Mouse (Mus musculus): ENCODE results near the gene Tnfrsf18. TPM values are rescaled to one million over a fixed set of nuclear protein-coding genes. Genes with fewer than 3 reads are reported as not detected.

The Tnfrsf18 gene
- total RNA-seq, 2 experiments from 2014 or later, result not detected

DNA sequence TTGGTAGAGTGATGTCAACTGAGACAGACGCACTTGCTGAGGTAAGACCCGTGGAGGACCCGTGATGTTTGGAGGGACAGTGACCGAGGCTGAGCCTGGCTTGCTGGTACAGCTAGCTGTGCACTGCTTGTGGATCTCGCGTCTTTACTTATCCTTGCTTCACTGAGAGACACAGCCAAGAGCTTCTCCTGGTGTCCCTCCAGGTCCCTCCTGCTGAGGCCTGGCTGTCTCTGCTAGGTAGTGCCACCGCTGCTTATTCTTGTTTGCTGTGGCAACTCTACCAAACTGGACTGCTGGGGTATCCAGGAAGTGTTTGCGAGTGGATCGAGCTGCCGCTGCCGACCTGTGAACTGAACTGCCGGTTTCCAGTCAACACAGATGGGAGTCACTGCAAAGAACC is 6.2 kb upstream of the Tnfrsf18 start:
- TF ChIP-seq CTCF (IDR thresholded peaks at IDR 0.05), result no peak
- Histone ChIP-seq H3K27ac (peak overlapping the region; percentile 28; the same call in 1 of the 2 replicates), H3K4me3 (no peak overlapping the region)
- DNase-seq, result peak; percentile 73
- intact Hi-C loops (cut with DNase I), result loop anchor here (2.0 kb wide), 1 partner anchor 25 kb away; no protein-coding TSS in a partner anchor

DNA sequence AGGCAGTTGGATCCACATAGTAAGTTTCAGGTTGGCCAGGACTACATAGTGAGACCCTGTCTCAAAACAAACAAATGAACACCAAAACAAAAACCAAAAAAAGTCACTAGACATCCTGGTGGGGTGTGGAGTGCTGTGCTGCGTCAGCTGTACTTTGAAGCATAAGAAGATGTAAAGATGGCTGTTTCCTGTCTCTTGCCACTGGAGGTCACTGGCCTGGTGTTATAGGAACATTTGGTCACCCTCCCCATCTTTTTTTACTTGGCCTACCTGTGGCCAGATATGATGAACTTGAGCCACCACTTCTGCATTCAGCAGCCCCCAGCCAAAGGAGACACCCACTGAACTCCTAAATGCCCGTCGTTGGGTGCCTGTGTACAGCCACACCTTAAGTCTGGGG is 4.6 kb upstream of the Tnfrsf18 start:
- DNase-seq, result no peak
- H3K4me3 ChIP-seq, result no peak overlapping the region
- intact Hi-C loops (cut with DNase I), result loop anchor here (2.0 kb wide), 1 partner anchor 27 kb away; no protein-coding TSS in a partner anchor
- no peak overlapping the region for H3K27ac ChIP-seq
- no peak for TF ChIP-seq CTCF (IDR thresholded peaks at IDR 0.05)

DNA sequence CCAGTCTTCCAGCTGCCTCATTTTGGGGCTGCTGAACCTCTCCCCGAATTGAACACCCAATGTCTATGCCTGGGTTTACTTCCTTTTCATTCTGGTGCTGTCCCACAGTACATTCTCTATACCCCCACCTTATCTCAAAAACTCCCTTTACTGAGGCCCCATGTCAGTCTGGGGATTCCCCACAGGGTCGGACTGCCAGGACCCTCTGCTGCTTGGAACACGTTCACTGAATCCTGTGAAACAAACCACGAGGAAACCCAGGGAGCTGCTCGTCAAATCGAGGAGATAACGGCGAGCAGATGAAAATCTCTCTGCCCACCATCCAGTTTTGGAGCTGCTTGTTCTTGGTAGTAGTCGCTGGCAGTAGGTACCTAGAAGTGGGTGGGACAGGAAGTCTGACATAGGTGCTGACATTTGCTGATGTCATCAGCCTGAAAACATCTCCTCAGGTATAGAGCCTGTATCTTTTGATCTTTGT is 4.0 kb upstream of the Tnfrsf18 start:
- intact Hi-C loops (cut with DNase I), result loop anchor here (2.0 kb wide), 1 partner anchor 27 kb away; no protein-coding TSS in a partner anchor
- Histone ChIP-seq H3K4me3 (no peak overlapping the region), H3K27ac (no peak overlapping the region)
- DNase-seq, result peak; percentile 10
- TF ChIP-seq CTCF (IDR thresholded peaks at IDR 0.05), result no peak

DNA sequence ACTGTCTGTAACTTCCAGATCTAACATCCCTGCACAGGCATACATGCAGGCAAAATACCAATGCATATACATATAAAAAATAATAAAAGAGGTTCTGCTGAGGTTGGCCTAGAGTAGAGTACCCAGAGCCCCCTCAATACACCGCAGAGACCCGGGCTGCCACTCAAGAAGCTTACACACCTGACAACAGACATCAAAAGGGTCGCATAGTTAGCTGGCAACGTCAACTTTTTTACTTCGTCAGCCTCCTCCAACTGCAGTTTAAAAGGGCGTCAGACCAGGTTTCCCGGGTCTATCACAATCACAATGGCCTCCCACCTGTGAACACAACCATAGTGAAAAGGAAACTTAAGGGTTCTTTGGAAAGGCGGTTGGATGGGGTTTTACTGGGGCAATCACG is 2.4 kb upstream of the Tnfrsf18 start:
- intact Hi-C loops (cut with DNase I), result no loop called here

DNA sequence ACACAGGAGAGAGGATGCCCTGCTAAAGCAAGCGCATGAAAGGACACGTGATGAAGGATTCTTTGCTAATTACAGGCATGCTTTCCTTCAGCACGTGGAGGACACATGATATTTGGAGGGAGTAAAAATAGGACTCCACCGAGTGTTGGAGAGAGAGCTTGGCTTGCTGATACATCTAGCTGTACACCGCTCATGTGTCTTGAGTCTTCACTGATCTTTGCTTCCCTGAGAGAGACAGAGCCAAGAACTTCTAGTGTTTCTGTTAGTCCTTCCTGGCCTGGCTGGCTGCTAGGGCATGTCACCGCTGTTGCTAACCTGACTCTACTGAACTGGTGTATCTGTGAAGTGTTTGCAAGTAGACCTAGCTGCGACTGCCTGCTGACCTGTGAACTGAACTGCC is 1.8 kb upstream of the Tnfrsf18 start:
- no peak overlapping the region for H3K4me3 ChIP-seq
- intact Hi-C loops (cut with DNase I), result loop anchor here (1.0 kb wide), 1 partner anchor 32 kb away; the partner anchor contains the start of genes B3galt6 and Sdf4
- peak overlapping the region; percentile 87 for H3K27ac ChIP-seq
- peak; percentile 75 for DNase-seq
- no peak for TF ChIP-seq CTCF (IDR thresholded peaks at IDR 0.05)

More for the DNA sequence above, 2.4 kb upstream of the Tnfrsf18 start:
- H3K27ac ChIP-seq, result peak overlapping the region; percentile 87
- no peak for TF ChIP-seq CTCF (IDR thresholded peaks at IDR 0.05)
- DNase-seq, result peak; percentile 7
- H3K4me3 ChIP-seq, result no peak overlapping the region

DNA sequence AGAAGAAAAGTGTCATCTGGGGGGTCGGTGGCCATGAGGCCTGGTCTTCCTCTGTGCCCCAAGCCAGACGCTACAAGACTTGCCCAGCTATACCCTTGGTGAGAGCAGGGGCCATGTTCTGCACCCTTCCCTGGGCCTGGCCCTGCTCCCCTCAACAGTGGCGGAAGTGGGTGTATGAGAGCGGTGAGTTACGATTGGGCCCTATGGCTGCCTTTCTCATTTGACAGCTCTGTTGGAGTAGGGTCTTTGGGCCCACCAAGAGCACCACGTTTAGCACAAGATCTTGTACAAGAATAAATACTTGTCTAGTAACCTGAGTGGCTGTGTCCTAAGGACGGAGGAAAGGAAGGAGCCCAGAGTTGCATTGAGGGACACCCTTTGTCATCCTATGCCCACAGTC is 2.6 kb downstream of the Tnfrsf18 start:
- no peak overlapping the region for H3K4me3 ChIP-seq
- no peak for TF ChIP-seq CTCF (IDR thresholded peaks at IDR 0.05)
- H3K27ac ChIP-seq, result no peak overlapping the region
- intact Hi-C loops (cut with DNase I), result no loop called here
- no peak for DNase-seq

DNA sequence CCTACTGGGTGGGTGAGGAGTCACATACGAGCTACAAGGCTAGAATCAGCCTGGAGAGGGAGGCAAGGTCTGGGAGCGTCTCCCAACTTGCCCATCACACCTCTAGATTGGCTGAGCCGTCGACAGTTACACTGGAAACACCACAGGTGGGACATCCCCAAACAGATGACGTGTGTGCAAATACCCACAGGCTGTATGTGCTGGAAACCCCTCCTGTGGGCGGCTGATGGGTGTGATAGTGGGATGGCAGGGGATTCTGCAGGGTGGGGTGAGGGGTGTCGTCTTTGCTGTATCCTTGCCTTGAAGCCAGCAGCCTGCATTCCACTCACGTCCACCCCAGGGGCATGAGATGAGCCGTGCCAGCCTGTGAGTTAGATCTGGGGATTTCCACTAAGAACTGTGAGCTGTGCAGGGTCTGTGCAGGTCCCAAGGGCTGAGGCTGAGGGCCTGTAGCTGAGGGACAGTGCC is 4.7 kb downstream of the Tnfrsf18 start:
- TF ChIP-seq CTCF (IDR thresholded peaks at IDR 0.05), result no peak
- peak overlapping the region; percentile 91 for H3K4me3 ChIP-seq
- DNase-seq, result peak; percentile 18
- intact Hi-C loops (cut with DNase I), result loop anchor here (5.0 kb wide), 1 partner anchor 72 kb away; no protein-coding TSS in a partner anchor
- peak overlapping the region; percentile 96 for H3K27ac ChIP-seq

DNA sequence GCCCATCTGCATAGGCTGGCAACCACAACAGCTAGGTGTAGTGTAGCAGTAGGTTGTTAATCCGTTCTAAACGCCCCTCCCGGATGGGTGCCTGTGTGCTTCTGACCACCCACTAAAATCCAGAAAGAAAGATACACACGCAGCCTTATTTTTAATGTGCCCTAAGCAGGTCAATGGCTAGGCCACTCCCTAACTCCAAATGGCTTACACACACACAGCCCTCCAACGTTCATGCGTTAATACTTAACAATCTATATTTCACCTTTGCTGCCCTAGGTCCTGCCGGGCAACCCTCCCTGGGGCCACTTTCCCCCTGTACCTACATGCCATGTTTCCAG is 5.3 kb downstream of the Tnfrsf18 start:
- intact Hi-C loops (cut with DNase I), result loop anchor here (5.0 kb wide), 1 partner anchor 71 kb away; no protein-coding TSS in a partner anchor
- DNase-seq, result peak; percentile 16
- H3K27ac ChIP-seq, result peak overlapping the region; percentile 96
- TF ChIP-seq CTCF (IDR thresholded peaks at IDR 0.05), result no peak
- H3K4me3 ChIP-seq, result peak overlapping the region; percentile 91

DNA sequence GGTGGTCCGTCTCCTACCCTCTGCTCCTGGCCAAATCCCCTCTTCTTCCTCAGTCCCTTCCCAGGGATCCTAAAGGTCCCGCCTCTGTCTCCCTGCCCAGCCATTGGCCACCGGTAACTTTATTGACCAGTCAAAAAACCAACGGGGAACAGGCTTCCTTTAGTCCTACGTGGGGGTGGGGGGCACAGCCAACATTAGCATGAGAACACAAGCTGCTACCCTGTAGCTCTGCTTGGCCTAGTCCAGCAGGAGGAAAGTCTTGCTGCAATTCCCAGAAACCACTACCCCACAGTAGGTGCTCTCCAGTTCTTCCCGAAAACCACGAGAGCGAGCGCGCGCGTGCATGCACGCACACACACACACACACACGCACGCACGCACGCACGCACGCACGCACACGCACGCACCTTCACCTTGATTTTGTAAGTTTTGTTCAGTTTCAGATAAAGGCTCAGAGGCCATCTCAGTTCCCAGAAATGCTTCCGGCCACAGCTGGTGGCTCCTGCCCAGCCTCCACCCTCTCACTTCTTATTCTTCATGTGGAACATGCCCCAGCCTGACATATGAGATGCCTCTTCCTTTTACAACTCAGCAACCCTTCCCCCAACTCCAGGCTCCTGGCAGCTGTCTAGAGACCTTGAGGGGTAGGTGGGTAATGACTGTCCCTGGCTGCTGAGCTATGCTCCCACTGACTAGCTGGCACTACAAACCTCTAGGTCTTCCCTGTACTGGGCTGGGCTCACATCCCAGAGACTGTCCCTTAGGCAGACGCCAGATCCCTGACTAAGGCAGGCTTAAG is 5.8 kb downstream of the Tnfrsf18 start:
- TF ChIP-seq CTCF (IDR thresholded peaks at IDR 0.05), result no peak
- peak overlapping the region; percentile 91 for H3K4me3 ChIP-seq
- H3K27ac ChIP-seq, result peak overlapping the region; percentile 96
- intact Hi-C loops (cut with DNase I), result loop anchor here (5.0 kb wide), 1 partner anchor 71 kb away; no protein-coding TSS in a partner anchor
- DNase-seq, result peak; percentile 90

DNA sequence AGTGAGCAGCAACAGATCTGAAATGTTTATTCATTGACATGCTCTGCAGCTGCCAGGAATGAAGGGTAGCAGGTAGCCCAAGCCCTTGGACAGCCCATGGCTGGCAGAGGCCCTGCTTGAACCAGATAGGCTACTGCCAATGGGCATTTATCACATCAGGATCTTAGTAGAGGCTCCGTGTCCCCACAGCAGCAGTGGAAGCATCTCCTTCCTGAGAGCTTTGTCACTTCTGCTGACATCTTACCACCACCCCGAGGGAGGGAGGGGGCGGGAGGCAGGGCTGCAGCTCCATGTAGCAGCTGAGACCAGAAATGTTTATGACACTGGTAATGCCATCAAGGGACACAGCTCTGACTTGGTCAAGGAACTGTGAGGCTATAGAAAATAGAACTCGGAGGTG is 6.9 kb downstream of the Tnfrsf18 start:
- TF ChIP-seq CTCF (IDR thresholded peaks at IDR 0.05), result no peak
- peak overlapping the region; percentile 91 for H3K4me3 ChIP-seq
- peak overlapping the region; percentile 96 for H3K27ac ChIP-seq
- intact Hi-C loops (cut with DNase I), result loop anchor here (5.0 kb wide), 1 partner anchor 69 kb away; no protein-coding TSS in a partner anchor
- peak; percentile 29 for DNase-seq

DNA sequence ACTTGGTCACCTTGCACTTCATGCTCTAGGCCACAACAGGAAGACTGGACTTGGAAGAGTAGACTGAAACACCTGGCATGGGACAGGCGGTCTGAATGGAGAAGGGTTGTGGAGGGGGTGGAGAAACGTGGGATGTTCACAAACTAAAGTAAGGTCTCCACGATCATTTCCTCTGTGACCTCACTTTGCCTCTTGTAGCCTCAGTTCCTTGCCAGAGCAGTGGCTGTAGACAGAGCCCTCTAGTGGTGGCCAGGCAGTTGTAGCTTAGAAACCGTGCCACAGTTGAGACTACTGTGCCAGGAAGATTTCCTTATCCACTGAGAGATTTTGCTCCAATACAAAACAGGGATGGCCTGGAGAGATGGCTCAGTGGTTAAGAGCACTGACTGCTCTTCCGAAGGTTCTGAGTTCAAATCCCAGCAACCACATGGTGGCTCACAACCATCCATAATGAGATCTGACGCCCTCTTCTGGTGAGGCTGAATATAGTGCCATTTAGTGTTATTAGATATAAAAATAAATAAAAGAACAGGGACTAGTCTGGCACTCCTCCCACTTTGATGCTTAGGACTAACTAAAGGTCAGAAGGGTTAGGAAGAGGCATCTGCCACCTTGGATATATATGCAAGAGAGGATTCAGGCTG is 7.6 kb downstream of the Tnfrsf18 start:
- intact Hi-C loops (cut with DNase I), result loop anchor here (5.0 kb wide), 1 partner anchor 69 kb away; no protein-coding TSS in a partner anchor
- TF ChIP-seq CTCF (IDR thresholded peaks at IDR 0.05), result peak; percentile 75
- peak overlapping the region; percentile 91; the same call in 1 of the 2 replicates for H3K4me3 ChIP-seq
- peak overlapping the region; percentile 96 for H3K27ac ChIP-seq
- peak; percentile 66 for DNase-seq

DNA sequence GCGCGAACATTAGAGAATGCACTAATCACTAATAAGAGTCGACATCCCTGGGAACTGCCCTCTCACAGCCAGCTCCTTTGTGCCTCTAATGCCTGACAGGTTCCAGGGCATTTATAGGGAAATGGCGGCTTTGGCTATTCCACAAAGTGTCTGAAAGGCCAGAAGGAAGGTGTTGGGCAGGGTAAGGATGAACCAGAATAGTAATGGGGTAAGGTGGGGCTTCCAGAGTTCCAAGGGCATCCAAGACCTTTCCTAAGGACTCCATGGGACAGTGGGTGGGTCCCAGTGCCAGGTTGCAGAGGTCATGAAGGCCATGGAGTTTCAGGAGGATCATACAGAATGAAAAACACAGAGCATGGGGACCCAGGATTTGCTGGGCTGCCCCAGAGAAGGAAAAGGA is 8.3 kb downstream of the Tnfrsf18 start:
- H3K4me3 ChIP-seq, result no peak overlapping the region
- intact Hi-C loops (cut with DNase I), result loop anchor here (5.0 kb wide), 1 partner anchor 68 kb away; no protein-coding TSS in a partner anchor

More for the DNA sequence above, 8.3 kb downstream of the Tnfrsf18 start:
- no peak overlapping the region for H3K27ac ChIP-seq
- DNase-seq, result peak; percentile 12
- no peak for TF ChIP-seq CTCF (IDR thresholded peaks at IDR 0.05)

Data from gastrocnemius, adult 2 months (tissue).